Mouse (Mus musculus) cerebellum, adult 11 months (tissue): ENCODE data around the gene Ankrd9.

Source experiments
- DNase-seq: peaks from one replicate; pipeline ENCODE4 v3.0.0; 2022

Ankrd9 gene

GRCm38 (mm10) chr12:110953900-110954299, 24.9 kb downstream of the Ankrd9 start:
- DNase-seq, result no peak

GRCm38 (mm10) chr12:110953443-110953842, 25.4 kb downstream of the Ankrd9 start:
- no peak for DNase-seq

- peak; percentile 49 for DNase-seq
Observed at GRCm38 (mm10) chr12:110952628-110953385, 26.0 kb downstream of the Ankrd9 start.

- no peak for DNase-seq
Observed at GRCm38 (mm10) chr12:110951236-110951635, 27.6 kb downstream of the Ankrd9 start.

GRCm38 (mm10) chr12:110950151-110950550, 28.7 kb downstream of the Ankrd9 start:
- DNase-seq, result no peak

GRCm38 (mm10) chr12:110949410-110949809, 29.4 kb downstream of the Ankrd9 start:
- DNase-seq, result peak; percentile 44

- DNase-seq, result no peak
Observed at GRCm38 (mm10) chr12:110948910-110949201, 30.0 kb downstream of the Ankrd9 start.

- DNase-seq, result no peak
Observed at GRCm38 (mm10) chr12:110948082-110948909, 30.5 kb downstream of the Ankrd9 start.

- no peak for DNase-seq
Observed at GRCm38 (mm10) chr12:110946216-110946615, 32.6 kb downstream of the Ankrd9 start.

- no peak for DNase-seq
Observed at GRCm38 (mm10) chr12:110940869-110941268, 38.0 kb downstream of the Ankrd9 start.

GRCm38 (mm10) chr12:110939385-110939784, 39.5 kb downstream of the Ankrd9 start:
- DNase-seq, result no peak

- no peak for DNase-seq
Observed at GRCm38 (mm10) chr12:110937496-110937895, 41.3 kb downstream of the Ankrd9 start.

- peak; percentile 90 for DNase-seq
Observed at GRCm38 (mm10) chr12:110935983-110936620, 42.7 kb downstream of the Ankrd9 start.

- DNase-seq, result no peak
Observed at GRCm38 (mm10) chr12:110932820-110933219, 46.0 kb downstream of the Ankrd9 start.
